Mouse (Mus musculus) spleen, adult 2 months (tissue): ENCODE results near the gene 1700042G07Rik.

Experiments
- CTCF ChIP-seq: fragments of 200-500 bp; IDR thresholded peaks from 2 replicates; pipeline ENCODE4 v1.5.1; 2011; ENCODE audit warnings: mild to moderate bottlenecking, inconsistent platforms; ENCODE audit not compliant: insufficient read depth, insufficient read length, insufficient replicate concordance; ENCODE audit errors: extremely low read depth
- POLR2A ChIP-seq: fragments of 200-500 bp; IDR thresholded peaks from 2 replicates; pipeline ENCODE4 v1.6.1; 2011; ENCODE audit warnings: low read depth, low read length, inconsistent platforms

- TF ChIP-seq POLR2A (no peak), CTCF (no peak)
Observed at GRCm38 (mm10) chr4:116206531-116206930, 33.4 kb downstream of the 1700042G07Rik start.
